Mouse (Mus musculus): ENCODE measurements around the gene Tdrkh. TPM values are rescaled to one million over a fixed set of nuclear protein-coding genes. Genes with fewer than 3 reads are reported as not detected.

Tdrkh gene
- total and polyA plus RNA-seq, 3 experiments, result not detected

DNA sequence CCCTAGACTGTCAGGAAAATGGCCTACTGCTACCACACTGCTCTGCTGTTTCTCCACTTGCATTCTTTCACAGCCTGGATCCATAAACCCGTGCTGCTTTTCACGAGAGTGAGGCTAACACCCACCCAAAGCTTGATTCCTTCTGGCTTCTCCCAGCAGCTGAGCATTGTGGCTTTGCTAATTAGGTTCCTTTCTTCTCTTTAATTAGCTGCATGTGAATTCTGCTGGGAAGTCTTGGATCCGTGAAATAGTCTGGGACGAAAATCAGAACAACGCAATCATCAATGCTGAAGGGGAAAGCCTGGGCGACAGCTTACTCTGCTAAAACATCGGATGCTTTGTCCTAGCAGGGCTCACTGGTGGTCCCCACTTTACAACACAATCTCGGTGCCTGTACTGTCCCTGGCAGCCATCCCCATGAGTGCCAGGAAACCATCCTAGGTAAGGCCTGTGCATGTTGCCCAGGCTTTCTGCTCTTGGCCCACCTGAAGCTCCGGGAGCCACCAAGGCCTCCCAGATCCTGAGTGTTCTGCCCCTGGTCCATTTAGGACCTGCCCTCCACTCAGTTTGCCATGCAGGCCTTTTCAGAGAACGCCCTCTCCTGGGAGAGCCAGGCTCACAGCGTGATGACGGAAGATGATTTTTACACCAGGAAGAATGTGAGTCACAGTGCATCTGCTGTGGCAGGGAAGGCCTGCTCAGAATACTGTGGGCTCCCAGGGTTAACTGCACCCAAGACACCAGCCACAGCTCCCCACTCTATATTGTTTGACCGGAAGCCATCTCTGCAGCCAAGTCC is 52.8 kb downstream of the Tdrkh start:
- H3K4me1 ChIP-seq (ENCODE audit: control insufficient read depth in 1 of 2, insufficient read depth in 2 of 2), result 0 out of 4 replicates have a peak, but pooled peaks cover 2 to 4% of the 10 kb centered on the region in 2 experiments
- H3K9ac ChIP-seq (ENCODE audit: insufficient read depth, low read depth), result no peak overlapping the region
- no peaks in the 10 kb centered on the region for H3K27me3 ChIP-seq (replicated peaks)
- H3K4me3 ChIP-seq (replicated peaks in 1 of 3; ENCODE audit: low read depth in 2 of 3, low read length in 2 of 3, poor library complexity in 1 of 3), result no peak overlapping the region
- H3K27ac ChIP-seq (ENCODE audit: insufficient read depth, low read depth), result no peak overlapping the region
- H3K4me2 ChIP-seq (ENCODE audit: insufficient read depth, low read depth, poor library complexity, severe bottlenecking), result no peak overlapping the region
- H3K36me3 ChIP-seq (replicated peaks in 1 of 2; ENCODE audit: control insufficient read depth in 1 of 2, insufficient read depth in 1 of 2, low read length in 1 of 2), result no peaks in the 10 kb centered on the region
- TF ChIP-seq JUND (conservative IDR thresholded peaks at IDR 0.05; ENCODE audit: low read depth, low read length), result no peak
- TF ChIP-seq MEF2A (IDR thresholded peaks at IDR 0.05; ENCODE audit: borderline replicate concordance, low read depth, low read length), result no peak
- no peak for TF ChIP-seq USF2 (conservative IDR thresholded peaks at IDR 0.05; ENCODE audit: low read depth, low read length)
- no peak for TF ChIP-seq POLR2AphosphoS2 (IDR thresholded peaks at IDR 0.05; ENCODE audit: low read depth, low read length)
- no peak for TF ChIP-seq MAFK (IDR thresholded peaks at IDR 0.05; ENCODE audit: insufficient replicate concordance, low read length)
- TF ChIP-seq ZKSCAN1 (IDR thresholded peaks at IDR 0.05; ENCODE audit: borderline replicate concordance, low read depth, low read length), result no peak
- no peak for TF ChIP-seq E2F4 (IDR thresholded peaks at IDR 0.05; ENCODE audit: insufficient replicate concordance, low read depth, low read length)
- TF ChIP-seq RAD21 (IDR thresholded peaks at IDR 0.05; ENCODE audit: low read depth, low read length), result no peak
- no peak for TF ChIP-seq PAX5 (IDR thresholded peaks at IDR 0.05; ENCODE audit: low read length)
- TF ChIP-seq BHLHE40 (IDR thresholded peaks at IDR 0.05; ENCODE audit: low read depth, low read length), result no peak
- no peak for TF ChIP-seq KAT2A (IDR thresholded peaks at IDR 0.05; ENCODE audit: insufficient replicate concordance, low read length)
- no peak for TF ChIP-seq GABPA (IDR thresholded peaks at IDR 0.05; ENCODE audit: insufficient replicate concordance, low read depth, low read length)
- no peak for TF ChIP-seq RCOR1 (conservative IDR thresholded peaks at IDR 0.05; ENCODE audit: low read depth, low read length)
- no peak for TF ChIP-seq POLR2A (IDR thresholded peaks at IDR 0.05; ENCODE audit: low read depth, low read length)
- dilution Hi-C loops (cut with MboI; ENCODE audit: extremely low pct_ligation_motif_present, extremely low pct_unique_long_range_greater_than_20kb, low sequenced_read_pairs), result no loop called here
- in situ Hi-C loops (cut with MboI; ENCODE audit: low pct_ligation_motif_present, low pct_unique_long_range_greater_than_20kb, low sequenced_read_pairs), result loop anchor here (25.0 kb wide), 1 partner anchor 146 kb away; no protein-coding TSS in a partner anchor
- H3K9me3 ChIP-seq (replicated peaks; ENCODE audit: low read length), result no peaks in the 10 kb centered on the region
- no peaks in the 10 kb centered on the region for H3K79me2 ChIP-seq (replicated peaks; ENCODE audit: control insufficient read depth, extremely low read depth, insufficient read depth, poor library complexity, severe bottlenecking)
- DNase-seq (ENCODE audit: extremely low read depth), result no peak

GRCm38 (mm10) chr3:94468931-94469330 is 55.9 kb downstream of the Tdrkh start:
- dilution Hi-C loops (cut with MboI; ENCODE audit: extremely low pct_ligation_motif_present, extremely low pct_unique_long_range_greater_than_20kb, low sequenced_read_pairs) (no loop called here), in situ Hi-C loops (cut with MboI; ENCODE audit: low pct_ligation_motif_present, low pct_unique_long_range_greater_than_20kb, low sequenced_read_pairs) (loop anchor here (25.0 kb wide), 1 partner anchor 143 kb away; no protein-coding TSS in a partner anchor)
- no peak overlapping the region for H3K4me2 ChIP-seq (ENCODE audit: insufficient read depth, low read depth, poor library complexity, severe bottlenecking)
- H3K4me3 ChIP-seq (replicated peaks in 1 of 3; ENCODE audit: low read depth in 2 of 3, low read length in 2 of 3, poor library complexity in 1 of 3), result no peak overlapping the region
- TF ChIP-seq MYC (IDR thresholded peaks at IDR 0.05; ENCODE audit: low read depth, low read length), result no peak
- TF ChIP-seq IRF4 (IDR thresholded peaks at IDR 0.05; ENCODE audit: low read depth, low read length), result no peak
- no peak for TF ChIP-seq PAX5 (IDR thresholded peaks at IDR 0.05; ENCODE audit: low read length)
- TF ChIP-seq EP300 (IDR thresholded peaks at IDR 0.05; ENCODE audit: low read length), result no peak
- TF ChIP-seq ZNF384 (IDR thresholded peaks at IDR 0.05; ENCODE audit: low read depth, low read length), result no peak
- TF ChIP-seq HCFC1 (IDR thresholded peaks at IDR 0.05; ENCODE audit: low read depth, low read length), result no peak
- no peak for TF ChIP-seq ZKSCAN1 (IDR thresholded peaks at IDR 0.05; ENCODE audit: borderline replicate concordance, low read depth, low read length)
- TF ChIP-seq ZC3H11A (IDR thresholded peaks at IDR 0.05; ENCODE audit: low read depth, low read length), result no peak
- no peak for TF ChIP-seq BHLHE40 (IDR thresholded peaks at IDR 0.05; ENCODE audit: low read depth, low read length)
- no peak for TF ChIP-seq RAD21 (IDR thresholded peaks at IDR 0.05; ENCODE audit: low read depth, low read length)
- TF ChIP-seq KAT2A (IDR thresholded peaks at IDR 0.05; ENCODE audit: insufficient replicate concordance, low read length), result no peak
- 0 out of 4 replicates have a peak, but pooled peaks cover 2 to 4% of the 10 kb centered on the region in 2 experiments for H3K4me1 ChIP-seq (ENCODE audit: control insufficient read depth in 1 of 2, insufficient read depth in 2 of 2)
- DNase-seq (ENCODE audit: extremely low read depth), result no peak
- no peak overlapping the region for H3K27ac ChIP-seq (ENCODE audit: insufficient read depth, low read depth)
- no peaks in the 10 kb centered on the region for H3K79me2 ChIP-seq (replicated peaks; ENCODE audit: control insufficient read depth, extremely low read depth, insufficient read depth, poor library complexity, severe bottlenecking)
- no peaks in the 10 kb centered on the region for H3K36me3 ChIP-seq (replicated peaks in 1 of 2; ENCODE audit: control insufficient read depth in 1 of 2, insufficient read depth in 1 of 2, low read length in 1 of 2)
- H3K9ac ChIP-seq (ENCODE audit: insufficient read depth, low read depth), result no peak overlapping the region
- no peaks in the 10 kb centered on the region for H3K9me3 ChIP-seq (replicated peaks; ENCODE audit: low read length)
- no peaks in the 10 kb centered on the region for H3K27me3 ChIP-seq (replicated peaks)
